Mouse (Mus musculus) limb, embryonic 10.5 days (tissue): ENCODE results near the gene Gse1. TPM values are rescaled to one million over a fixed set of nuclear protein-coding genes. Genes with fewer than 3 reads are reported as not detected.

Experiments used
- DNase-seq: peaks from one replicate; pipeline ENCODE4 v3.0.0-alpha.2; 2017; ENCODE audit warnings: low spot score
- H3K27ac ChIP-seq: fragments of 300-500 bp; sonication (generic); 2 replicates; pipeline ENCODE4 v1.5.1; 2016; ENCODE audit warnings: mild to moderate bottlenecking
- H3K27me3 ChIP-seq: fragments of 300-500 bp; sonication (generic); 2 replicates; pipeline ENCODE4 v1.6.1; 2016; ENCODE audit warnings: low read depth, mild to moderate bottlenecking; ENCODE audit not compliant: poor library complexity, severe bottlenecking
- H3K36me3 ChIP-seq: fragments of 300-500 bp; sonication (generic); 2 replicates; pipeline ENCODE4 v1.6.1; 2016; ENCODE audit warnings: mild to moderate bottlenecking, moderate library complexity
- H3K4me1 ChIP-seq: fragments of 300-500 bp; sonication (generic); 2 replicates; pipeline ENCODE4 v1.6.1; 2016
- H3K4me3 ChIP-seq: fragments of 300-500 bp; sonication (generic); 2 replicates; pipeline ENCODE4 v1.5.1; 2016; ENCODE audit warnings: mild to moderate bottlenecking, moderate library complexity
- H3K9me3 ChIP-seq: fragments of 300-500 bp; sonication (generic); replicated peaks from 2 replicates; pipeline ENCODE4 v1.6.1; 2016; ENCODE audit warnings: mild to moderate bottlenecking
- WGBS: fragments of 180-500 bp; shearing (Covaris S2); methylation state at CpG from one replicate; pipeline ENCODE4 v1.1.7; 2016; 5-methylcytosine and 5-hydroxymethylcytosine counted together
- polyA plus RNA-seq: library from polyadenylated mRNA; unstranded; fragments of >200 nt; fragmentation: Nextera tagmentation; extraction: Ambion mirVana; gene quantifications from 2 replicates; pipeline ENCODE4 v1.2.1, GENCODE M21; 2016

The Gse1 gene
- polyA plus RNA-seq, 1 experiment from 2014 or later: 6.7 TPM

- H3K4me3 ChIP-seq: peak overlapping the region; percentile 91
- H3K9me3 ChIP-seq: no peaks in the 10 kb centered on the region
- no peaks in the 10 kb centered on the region for H3K27me3 ChIP-seq
- 57% methylated on average over 2 of the region's 2 CpGs for WGBS
- H3K36me3 ChIP-seq: peaks cover 26% of the 10 kb centered on the region
- H3K4me1 ChIP-seq: peaks cover 40% of the 10 kb centered on the region
- no peak for DNase-seq
- peak overlapping the region; percentile 70 for H3K27ac ChIP-seq
Observed at GRCm38 (mm10) chr8:120589921-120590320, 361.7 kb downstream of the Gse1 start.

- H3K4me3 ChIP-seq: no peak overlapping the region
- H3K36me3 ChIP-seq: peaks cover 10% of the 10 kb centered on the region
- no peak overlapping the region for H3K27ac ChIP-seq
- H3K27me3 ChIP-seq: peaks cover 5% of the 10 kb centered on the region; the same call in 1 of the 2 replicates
- no peak for DNase-seq
- no peaks in the 10 kb centered on the region for H3K9me3 ChIP-seq
- 81% methylated on average over 10 of the region's 10 CpGs for WGBS
- peaks cover 38% of the 10 kb centered on the region for H3K4me1 ChIP-seq
Observed at GRCm38 (mm10) chr8:120591587-120592292, 363.5 kb downstream of the Gse1 start.

GRCm38 (mm10) chr8:120594571-120594970, 366.3 kb downstream of the Gse1 start:
- no peak for DNase-seq
- peaks cover 24% of the 10 kb centered on the region for H3K27me3 ChIP-seq
- 88% methylated on average over 5 of the region's 5 CpGs for WGBS
- H3K36me3 ChIP-seq: no peaks in the 10 kb centered on the region
- peaks cover 25% of the 10 kb centered on the region for H3K4me1 ChIP-seq
- H3K9me3 ChIP-seq: no peaks in the 10 kb centered on the region
- H3K4me3 ChIP-seq: no peak overlapping the region
- H3K27ac ChIP-seq: no peak overlapping the region

- no peaks in the 10 kb centered on the region for H3K9me3 ChIP-seq
- H3K27ac ChIP-seq: no peak overlapping the region
- peak; percentile 85 for DNase-seq
- H3K27me3 ChIP-seq: peaks cover 24% of the 10 kb centered on the region
- no peaks in the 10 kb centered on the region for H3K36me3 ChIP-seq
- H3K4me1 ChIP-seq: peaks cover 19% of the 10 kb centered on the region
- no peak overlapping the region for H3K4me3 ChIP-seq
- 10% methylated on average over 5 of the region's 5 CpGs for WGBS
Observed at GRCm38 (mm10) chr8:120595963-120596362, 367.7 kb downstream of the Gse1 start.

- peak overlapping the region; percentile 50; the same call in 1 of the 2 replicates for H3K27ac ChIP-seq
Observed at GRCm38 (mm10) chr8:120598579-120598978, 370.3 kb downstream of the Gse1 start.

GRCm38 (mm10) chr8:120599504-120599903, 371.2 kb downstream of the Gse1 start:
- no peaks in the 10 kb centered on the region for H3K9me3 ChIP-seq
- 53% methylated on average over 7 of the region's 7 CpGs for WGBS
- H3K4me3 ChIP-seq: no peak overlapping the region
- no peaks in the 10 kb centered on the region for H3K36me3 ChIP-seq
- H3K4me1 ChIP-seq: peaks cover 20% of the 10 kb centered on the region
- no peak overlapping the region for H3K27ac ChIP-seq
- peaks cover 24% of the 10 kb centered on the region for H3K27me3 ChIP-seq
- DNase-seq: peak; percentile 74

More at GRCm38 (mm10) chr8:120598579-120598978, 370.3 kb downstream of the Gse1 start:
- no peaks in the 10 kb centered on the region for H3K36me3 ChIP-seq
- peaks cover 24% of the 10 kb centered on the region for H3K27me3 ChIP-seq
- H3K9me3 ChIP-seq: no peaks in the 10 kb centered on the region
- H3K4me1 ChIP-seq: peaks cover 20% of the 10 kb centered on the region
- DNase-seq: peak; percentile 50
- WGBS: 23% methylated on average over 24 of the region's 24 CpGs
- H3K4me3 ChIP-seq: peak overlapping the region; percentile 26

GRCm38 (mm10) chr8:120602672-120603071, 374.4 kb downstream of the Gse1 start:
- no peaks in the 10 kb centered on the region for H3K36me3 ChIP-seq
- H3K9me3 ChIP-seq: no peaks in the 10 kb centered on the region
- 53% methylated on average over 6 of the region's 6 CpGs for WGBS
- H3K27me3 ChIP-seq: peaks cover 17% of the 10 kb centered on the region
- H3K4me1 ChIP-seq: peaks cover 33% of the 10 kb centered on the region
- H3K4me3 ChIP-seq: no peak overlapping the region
- peak overlapping the region; percentile 62; the same call in 1 of the 2 replicates for H3K27ac ChIP-seq
- no peak for DNase-seq

GRCm38 (mm10) chr8:120607460-120607859, 379.2 kb downstream of the Gse1 start:
- H3K9me3 ChIP-seq: no peaks in the 10 kb centered on the region
- no peaks in the 10 kb centered on the region for H3K36me3 ChIP-seq
- 0 out of 2 replicates have a peak, but pooled peaks cover 15% of the 10 kb centered on the region for H3K27me3 ChIP-seq
- WGBS: 83% methylated on average over 9 of the region's 9 CpGs
- DNase-seq: no peak
- H3K4me1 ChIP-seq: peaks cover 19% of the 10 kb centered on the region
- H3K27ac ChIP-seq: no peak overlapping the region
- H3K4me3 ChIP-seq: no peak overlapping the region

- DNase-seq: peak; percentile 86
- Histone ChIP-seq H3K4me1 (peaks cover 14% of the 10 kb centered on the region), H3K9me3 (no peaks in the 10 kb centered on the region), H3K36me3 (no peaks in the 10 kb centered on the region), H3K4me3 (no peak overlapping the region), H3K27ac (no peak overlapping the region), H3K27me3 (0 out of 2 replicates have a peak, but pooled peaks cover 15% of the 10 kb centered on the region)
- 16% methylated on average over 7 of the region's 7 CpGs for WGBS
Observed at GRCm38 (mm10) chr8:120607885-120608284, 379.6 kb downstream of the Gse1 start.

- WGBS: 91% methylated on average over 6 of the region's 6 CpGs
Observed at GRCm38 (mm10) chr8:120610824-120611223, 382.6 kb downstream of the Gse1 start.

GRCm38 (mm10) chr8:120614491-120614890, 386.2 kb downstream of the Gse1 start:
- H3K9me3 ChIP-seq: no peaks in the 10 kb centered on the region
- DNase-seq: no peak

More at GRCm38 (mm10) chr8:120610824-120611223, 382.6 kb downstream of the Gse1 start:
- no peaks in the 10 kb centered on the region for H3K36me3 ChIP-seq
- no peak overlapping the region for H3K4me3 ChIP-seq
- H3K9me3 ChIP-seq: no peaks in the 10 kb centered on the region
- 0 out of 2 replicates have a peak, but pooled peaks cover 15% of the 10 kb centered on the region for H3K27me3 ChIP-seq
- H3K27ac ChIP-seq: no peak overlapping the region
- no peak for DNase-seq
- peaks cover 12% of the 10 kb centered on the region for H3K4me1 ChIP-seq

GRCm38 (mm10) chr8:120616663-120617626, 388.7 kb downstream of the Gse1 start:
- H3K4me1 ChIP-seq: peaks cover 30% of the 10 kb centered on the region
- no peaks in the 10 kb centered on the region for H3K27me3 ChIP-seq
- H3K4me3 ChIP-seq: no peak overlapping the region

More at GRCm38 (mm10) chr8:120614491-120614890, 386.2 kb downstream of the Gse1 start:
- H3K4me3 ChIP-seq: no peak overlapping the region
- 95% methylated on average over 3 of the region's 3 CpGs for WGBS
- H3K27me3 ChIP-seq: 0 out of 2 replicates have a peak, but pooled peaks cover 7% of the 10 kb centered on the region
- H3K36me3 ChIP-seq: no peaks in the 10 kb centered on the region
- H3K4me1 ChIP-seq: peaks cover 18% of the 10 kb centered on the region
- no peak overlapping the region for H3K27ac ChIP-seq

More at GRCm38 (mm10) chr8:120616663-120617626, 388.7 kb downstream of the Gse1 start:
- H3K9me3 ChIP-seq: no peaks in the 10 kb centered on the region
- 29% methylated on average over 8 of the region's 8 CpGs for WGBS
- H3K36me3 ChIP-seq: no peaks in the 10 kb centered on the region
- DNase-seq: no peak
- peak overlapping the region; percentile 46; the same call in 1 of the 2 replicates for H3K27ac ChIP-seq
